Mouse (Mus musculus) embryonic facial prominence, embryonic 12.5 days (tissue): ENCODE measurements around the gene Sctr. TPM values are rescaled to one million over a fixed set of nuclear protein-coding genes. Genes with fewer than 3 reads are reported as not detected.

Experiments used
- polyA plus RNA-seq: library from polyadenylated mRNA; unstranded; fragments of >200 nt; fragmentation: Nextera tagmentation; extraction: Ambion mirVana; gene quantifications from 2 replicates; pipeline ENCODE4 v1.2.1, GENCODE M21; 2016

Gene Sctr
- polyA plus RNA-seq, 1 experiment from 2014 or later = 0.20 TPM

Other genes starting within 250 kb of the Sctr start
- 8.4 and 9.2 TPM in 2 replicates for gene Ptpn4, start 169.3 kb upstream of the Sctr start, polyA plus RNA-seq
- 7.5 and 7.9 TPM in 2 replicates for gene Tmem177, start 93.7 kb upstream of the Sctr start, polyA plus RNA-seq
- gene Cfap221, start 9.7 kb upstream of the Sctr start, polyA plus RNA-seq = 0.27 TPM in 1 of 2 replicates, not detected in the other
- gene Tmem37, start 67.2 kb downstream of the Sctr start, polyA plus RNA-seq = 6.9 and 8.7 TPM in 2 replicates
- 573 and 602 TPM in 2 replicates for gene Dbi, start 114.2 kb downstream of the Sctr start, polyA plus RNA-seq
- 22.9 and 25.8 TPM in 2 replicates for gene 3110009E18Rik, start 114.3 kb downstream of the Sctr start, polyA plus RNA-seq